Mouse (Mus musculus): ENCODE results near the gene Manba.
"Not testable (repeated sequence)": the region's sequence is repeated elsewhere in the genome, so short reads cannot be mapped to it uniquely, and the experiment has no call there.

Gene Manba

DNA sequence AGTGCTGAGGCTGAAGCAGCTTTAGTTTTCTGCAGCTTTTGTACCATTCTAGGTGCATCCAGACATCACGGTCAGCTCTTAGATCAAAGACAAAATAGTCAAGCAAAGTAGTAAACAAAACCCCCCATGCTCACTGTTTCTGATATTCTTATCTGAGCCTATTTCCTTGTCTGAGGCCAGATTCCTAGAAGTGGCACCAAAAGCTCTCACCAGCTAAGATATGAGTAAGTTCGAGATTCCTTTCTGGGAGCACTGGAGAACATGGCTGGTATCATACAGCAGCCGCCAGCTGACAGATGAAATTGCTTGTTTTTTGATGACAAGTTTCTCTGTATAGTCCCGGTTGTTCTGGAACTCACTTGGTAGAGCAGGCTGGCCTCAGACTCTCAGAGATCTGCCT is 2.4 kb downstream of the Manba start:
- no peak for DNase-seq (ENCODE audit: low spot score)

DNA sequence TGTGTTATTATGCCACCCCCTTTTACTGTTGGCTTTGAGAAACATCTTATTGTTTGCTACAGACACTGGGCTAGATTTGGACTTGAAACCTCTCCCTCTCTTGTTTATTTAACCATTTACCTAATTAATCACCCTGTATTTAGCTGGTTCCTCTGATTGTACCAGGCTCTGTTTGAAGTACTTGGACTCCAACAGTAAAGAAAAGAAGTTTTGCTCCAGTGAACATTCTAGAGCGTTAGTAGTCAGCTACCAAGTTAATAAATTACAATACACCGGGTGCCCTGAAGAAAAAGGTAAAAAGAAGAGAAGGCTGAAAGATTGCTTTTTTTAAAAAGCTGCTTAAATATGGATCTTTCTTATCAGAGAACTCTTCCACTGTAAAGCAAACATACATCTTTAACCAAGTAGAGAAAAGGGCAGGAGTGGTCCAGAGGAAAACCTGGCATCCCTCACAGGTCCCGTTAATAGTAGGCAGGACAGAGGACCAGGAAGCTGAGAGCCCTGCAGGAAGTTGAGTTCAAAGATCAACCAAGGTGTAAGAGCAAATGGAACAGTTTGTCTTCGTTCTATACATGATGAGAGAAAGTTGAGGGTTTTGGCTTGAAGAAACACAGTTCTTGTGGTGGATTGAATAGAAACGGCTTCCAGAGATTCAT is 4.6 kb downstream of the Manba start:
- DNase-seq (ENCODE audit: low spot score), result no peak

DNA sequence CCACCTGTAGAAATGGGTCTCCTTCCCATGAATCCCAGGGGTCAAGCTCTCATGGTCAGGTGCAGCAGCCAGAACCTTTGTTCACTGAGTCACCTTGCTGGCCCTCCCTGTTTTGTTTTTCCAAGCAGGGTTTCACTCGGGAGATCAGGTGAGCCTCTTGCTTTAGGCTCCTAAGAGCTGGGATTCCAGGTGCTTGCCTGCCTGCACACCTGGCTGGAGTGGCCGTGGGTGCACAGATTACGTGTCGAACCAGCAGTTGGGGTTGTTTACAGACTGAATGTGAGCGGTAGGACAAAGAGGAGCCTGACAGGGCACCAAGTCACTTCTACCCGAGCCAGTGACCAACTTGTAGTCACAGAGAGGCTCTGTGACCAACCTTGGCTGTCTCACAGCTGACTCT is 5.7 kb downstream of the Manba start:
- DNase-seq (ENCODE audit: low spot score), result no peak

DNA sequence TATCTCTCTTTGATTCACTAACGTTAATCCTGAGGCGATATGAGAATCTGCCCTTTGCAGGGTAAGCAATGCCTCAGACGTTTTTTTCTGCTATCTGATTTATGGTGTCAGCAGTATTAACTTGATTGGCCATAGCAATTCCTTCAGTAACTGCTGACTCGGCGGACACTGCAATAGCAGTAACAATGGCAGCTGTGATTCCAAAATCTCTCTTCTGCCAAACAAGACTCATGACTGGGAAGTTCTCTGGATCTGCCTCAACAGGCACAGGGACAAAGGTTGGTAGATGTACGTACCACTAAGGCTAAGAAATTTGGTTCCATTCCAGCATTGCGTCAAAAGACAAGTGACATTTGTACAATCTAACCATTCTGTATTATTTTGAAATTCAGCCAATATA is 7.9 kb downstream of the Manba start:
- not testable (repeated sequence) for DNase-seq (ENCODE audit: low spot score)

DNA sequence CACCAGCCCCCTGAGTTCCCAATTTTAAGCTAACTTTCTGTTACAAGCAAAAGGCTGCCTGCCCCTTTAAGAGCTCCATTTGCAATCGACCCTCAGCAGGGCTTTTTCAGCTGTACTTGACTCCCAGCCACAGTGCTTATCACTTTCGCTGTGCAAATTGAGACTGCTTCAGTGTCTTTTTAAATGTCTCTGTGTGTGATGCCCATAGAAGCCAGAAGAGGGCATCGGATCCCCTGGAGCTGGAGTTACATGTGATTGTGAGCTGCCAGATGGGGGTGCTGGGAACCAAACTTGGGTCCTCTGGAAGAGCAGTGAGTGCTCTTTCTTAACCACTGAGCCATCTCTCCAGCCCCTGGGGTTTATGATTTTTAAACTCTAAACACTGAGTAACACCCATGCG is 12.5 kb downstream of the Manba start:
- not testable (repeated sequence) for DNase-seq (ENCODE audit: low spot score)

DNA sequence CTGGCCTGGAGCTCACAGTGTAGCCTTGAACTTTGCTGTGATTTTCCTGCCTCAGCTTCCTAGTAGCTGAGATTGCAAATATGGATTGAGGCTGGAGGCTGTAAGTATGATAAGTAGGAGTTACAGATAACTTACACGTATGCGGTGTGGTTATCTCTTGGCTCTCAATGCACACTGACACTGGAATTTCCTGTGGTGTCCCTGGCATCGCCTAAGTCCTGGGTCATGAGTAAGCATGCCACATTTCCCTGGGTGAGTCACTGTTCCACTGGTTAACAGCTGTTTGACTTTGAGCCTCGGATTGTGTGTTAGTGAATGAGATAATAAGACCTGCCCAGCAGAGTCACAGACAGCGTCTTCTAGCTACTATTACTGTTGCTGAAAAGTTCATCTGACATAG is 13.5 kb downstream of the Manba start:
- no peak for DNase-seq (ENCODE audit: low spot score)

DNA sequence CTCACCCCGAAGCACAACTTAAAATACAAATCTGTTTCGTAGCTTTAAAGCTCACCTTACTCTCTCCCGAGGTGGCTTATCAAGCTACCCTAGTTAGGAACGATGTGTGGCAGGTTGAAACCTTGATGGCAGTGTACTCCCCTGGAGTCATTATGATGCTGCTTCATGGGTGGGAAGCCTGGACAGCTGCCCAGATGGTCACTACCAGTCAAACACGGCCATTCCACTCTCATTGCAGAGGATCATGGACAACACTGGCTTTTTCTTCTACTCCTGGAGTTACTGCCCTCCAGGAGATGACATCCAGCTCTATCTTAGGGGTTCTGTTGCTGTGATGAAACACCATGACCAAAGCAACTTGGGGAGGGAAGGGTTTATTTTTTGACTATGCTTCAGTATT is 17.7 kb downstream of the Manba start:
- DNase-seq (ENCODE audit: low spot score), result no peak

DNA sequence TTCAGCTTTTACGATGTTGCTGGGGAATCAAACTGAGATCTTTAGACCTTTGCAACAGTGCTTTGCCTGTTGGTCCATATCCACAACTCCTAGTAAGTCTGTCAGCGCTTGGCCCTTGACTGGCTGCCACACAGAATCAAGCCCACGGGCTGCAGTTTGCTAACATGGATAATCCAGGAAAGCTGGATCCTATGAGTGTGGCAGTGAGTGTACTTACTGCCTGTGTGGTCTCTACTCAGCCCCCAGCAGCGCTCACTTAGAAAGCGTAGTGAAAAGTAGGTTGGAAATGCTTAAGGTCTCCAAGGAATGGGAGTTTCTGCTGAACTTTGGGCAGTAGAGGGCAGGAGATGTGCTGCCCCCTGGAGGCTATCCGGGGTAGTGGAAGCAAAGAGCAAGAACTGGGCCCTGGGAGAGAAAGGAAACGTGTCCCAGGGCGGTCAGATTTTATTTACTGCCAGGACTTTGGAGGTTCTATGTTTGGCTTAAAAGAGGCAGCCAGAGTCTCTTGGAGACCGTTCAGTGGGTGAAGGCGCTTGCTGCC is 20.0 kb downstream of the Manba start:
- peak; percentile 64 for DNase-seq (ENCODE audit: low spot score)

DNA sequence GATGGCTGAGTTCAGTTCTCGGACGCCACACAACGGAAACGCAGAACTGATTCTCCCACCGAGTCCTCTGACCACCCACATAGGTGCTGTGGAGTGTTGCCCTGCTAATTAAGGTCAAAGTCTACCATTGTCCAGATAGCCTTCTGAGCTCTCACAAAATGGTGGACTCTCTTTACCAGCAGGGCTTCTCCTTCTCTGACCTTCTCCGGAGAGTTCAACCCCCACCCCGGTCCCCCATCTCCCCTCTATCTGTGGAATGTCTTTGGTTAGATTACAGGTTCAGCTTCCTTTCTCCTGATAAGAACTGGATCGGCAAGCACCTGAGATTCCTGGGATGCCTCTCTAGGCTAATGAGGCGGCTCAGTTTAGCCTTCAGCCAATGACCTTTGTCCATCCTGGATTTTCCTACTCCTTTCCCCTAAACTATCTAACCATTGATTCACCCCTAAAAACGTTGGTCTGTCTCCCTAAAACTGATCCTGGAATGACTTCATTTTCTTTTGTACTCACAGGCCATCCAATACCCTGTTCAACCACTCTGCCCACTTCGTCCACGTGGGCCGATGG is 20.6 kb downstream of the Manba start:
- no peak for DNase-seq (ENCODE audit: low spot score)

DNA sequence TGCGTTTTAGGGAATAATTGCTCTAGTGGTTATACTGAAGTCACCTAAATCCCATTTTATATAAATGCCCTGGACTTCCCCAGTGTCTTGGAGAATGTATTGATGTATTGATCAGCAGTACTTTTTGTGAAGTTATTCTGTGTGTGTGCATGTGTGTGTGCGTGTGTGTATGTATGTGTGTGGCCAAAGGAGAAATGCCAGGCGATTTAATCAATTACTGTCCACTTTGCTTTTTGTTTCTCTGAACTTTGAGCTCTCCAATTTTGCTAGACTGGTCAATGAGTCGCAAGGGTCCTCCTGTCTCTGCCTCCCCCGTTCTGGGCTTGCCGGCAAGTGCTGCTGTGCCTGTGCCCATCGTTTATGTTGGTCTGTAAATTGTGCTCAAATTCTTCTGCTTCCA is 22.1 kb downstream of the Manba start:
- no peak for DNase-seq (ENCODE audit: low spot score)

DNA sequence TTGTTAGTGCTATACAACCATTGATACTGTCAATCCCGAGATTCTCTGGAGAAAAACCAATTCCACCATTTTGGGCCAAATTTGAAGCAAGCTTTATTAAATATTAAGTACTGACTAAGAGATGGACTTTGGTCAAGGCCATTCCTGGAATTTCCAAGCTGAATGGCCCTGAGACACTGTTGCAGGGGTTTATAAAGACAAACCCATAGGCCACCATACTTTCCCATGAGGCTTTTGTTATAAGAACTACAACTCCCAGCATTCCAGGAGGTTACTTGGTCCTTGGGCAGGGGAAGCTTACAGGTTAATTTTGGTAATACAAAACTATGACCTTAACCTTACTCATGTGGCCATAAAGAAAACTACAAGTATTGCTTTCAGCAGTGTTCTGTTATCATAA is 22.8 kb downstream of the Manba start:
- DNase-seq (ENCODE audit: low spot score), result no peak

DNA sequence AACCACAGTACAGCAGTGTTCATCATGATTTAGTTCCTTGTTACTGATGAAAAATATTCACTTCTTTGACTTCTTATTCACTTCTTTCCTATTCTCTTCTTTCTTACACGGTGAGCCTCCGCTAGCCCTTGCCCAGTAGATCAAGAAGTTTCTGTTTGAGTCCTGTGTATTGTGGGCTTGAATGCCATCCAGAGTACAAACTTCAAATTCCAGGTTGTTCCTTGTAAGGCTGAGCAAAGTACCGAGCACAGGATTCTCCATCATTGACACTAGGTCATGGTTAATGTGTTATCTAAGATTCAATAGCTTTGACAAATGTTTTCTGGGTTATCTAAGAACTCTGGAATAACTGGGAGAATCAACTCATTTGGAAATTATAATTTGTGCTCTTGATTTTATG is 25.0 kb downstream of the Manba start:
- DNase-seq (ENCODE audit: low spot score), result no peak

DNA sequence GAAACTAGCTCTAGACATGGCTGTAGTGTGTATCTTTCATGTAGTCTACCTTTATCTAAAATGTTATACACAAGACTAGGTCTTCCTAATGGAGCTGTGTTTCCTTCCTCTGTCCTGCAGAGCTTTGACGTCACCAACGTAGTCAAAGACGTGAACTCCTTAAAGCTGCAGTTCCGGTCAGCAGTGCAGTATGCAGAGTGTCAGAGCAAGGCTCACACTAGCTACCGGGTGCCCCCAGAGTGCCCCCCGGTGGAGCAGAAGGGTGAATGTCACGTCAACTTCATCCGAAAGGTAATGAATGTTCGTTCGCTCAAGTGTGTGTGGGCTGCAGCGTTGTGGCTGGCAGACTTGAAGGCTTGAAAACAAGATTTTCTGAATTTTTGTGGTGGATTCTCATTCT is 26.3 kb downstream of the Manba start:
- no peak for DNase-seq (ENCODE audit: low spot score)

DNA sequence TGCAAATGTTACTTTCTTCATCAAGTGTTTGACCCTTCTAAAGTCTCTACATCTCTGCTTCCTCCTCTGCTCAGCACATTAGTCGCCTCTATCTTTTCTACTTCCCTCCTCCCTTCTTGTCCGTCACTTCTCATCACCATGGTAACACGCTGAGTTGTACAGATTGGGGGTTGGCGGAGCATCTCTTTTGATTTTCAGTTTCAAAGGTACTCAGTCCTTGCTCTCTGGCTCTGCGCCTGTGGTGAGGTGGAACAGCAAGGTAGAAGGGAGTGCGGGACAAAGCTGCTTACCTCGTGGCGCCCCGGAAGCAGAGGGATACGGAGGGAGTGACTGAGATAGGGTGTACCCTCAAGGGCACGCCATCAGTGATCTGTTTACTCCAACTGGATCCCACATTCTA is 27.9 kb downstream of the Manba start:
- no peak for DNase-seq (ENCODE audit: low spot score)

DNA sequence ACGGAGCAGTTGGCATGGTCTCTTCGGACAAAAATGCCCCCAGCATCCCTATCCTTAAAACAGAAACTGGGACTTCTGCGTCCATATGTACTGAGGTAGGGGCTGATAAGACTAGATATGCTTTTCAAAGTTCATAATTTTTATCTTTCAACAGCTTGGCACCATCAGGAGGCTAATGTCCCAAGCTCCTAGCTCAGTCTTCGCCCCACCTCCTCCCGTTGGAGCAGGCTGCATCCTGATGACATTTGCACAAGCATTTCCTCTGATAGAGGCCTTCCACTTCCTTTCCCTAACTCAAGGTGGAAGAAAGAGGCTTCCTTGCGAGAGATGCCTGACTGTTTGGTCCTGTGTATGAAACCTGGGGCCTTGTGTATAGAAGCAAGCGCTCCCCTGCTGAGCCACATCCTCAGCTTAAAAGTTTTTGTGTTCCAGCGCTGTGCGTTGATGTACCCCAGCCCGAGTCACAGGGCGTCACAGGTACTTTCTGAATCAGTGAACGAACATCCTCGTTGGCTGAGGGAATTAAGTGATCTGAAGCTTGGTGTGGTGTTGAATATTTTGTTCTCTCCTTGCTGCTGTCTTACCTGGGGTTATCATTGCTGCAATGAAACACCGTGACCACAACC is 28.5 kb downstream of the Manba start:
- no peak for DNase-seq (ENCODE audit: low spot score)

DNA sequence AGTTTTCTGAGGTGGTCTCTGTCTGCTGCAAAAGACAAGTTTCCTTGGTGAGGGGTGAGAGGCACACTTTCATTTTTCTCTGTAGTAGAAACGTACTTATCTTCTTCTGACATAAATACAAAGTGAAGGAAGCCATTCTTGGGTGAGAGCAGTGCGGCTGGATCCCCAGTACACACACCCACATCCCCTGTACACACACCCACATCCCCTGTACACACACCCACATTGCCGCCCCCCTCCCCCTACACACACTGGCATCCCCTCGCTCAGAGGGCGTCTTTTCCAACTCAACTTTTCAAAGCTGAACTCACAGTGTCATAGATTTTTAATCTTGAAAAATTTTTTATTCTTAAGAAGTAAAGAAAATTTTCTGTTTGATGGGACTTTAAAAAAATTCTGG is 29.8 kb downstream of the Manba start:
- DNase-seq (ENCODE audit: low spot score), result no peak

DNA sequence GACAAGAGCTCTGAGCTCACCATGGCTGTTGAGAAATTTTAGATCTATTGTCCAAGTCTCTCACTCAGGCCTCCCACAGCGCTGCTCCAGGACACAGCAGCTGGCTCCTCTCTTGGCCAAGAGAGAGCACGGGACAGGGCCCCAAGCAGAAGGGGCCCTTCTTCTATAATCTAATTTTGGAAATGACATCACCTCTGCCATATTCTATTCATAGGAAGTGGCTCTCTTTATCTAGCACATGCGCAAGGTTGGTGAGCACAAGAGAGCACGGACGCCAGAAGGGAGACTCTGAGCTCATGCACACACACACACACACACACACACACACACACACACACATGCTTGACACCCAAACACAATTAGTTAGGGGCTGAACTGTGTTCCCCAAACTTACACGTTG is 31.5 kb downstream of the Manba start:
- DNase-seq (ENCODE audit: low spot score), result peak; percentile 27

DNA sequence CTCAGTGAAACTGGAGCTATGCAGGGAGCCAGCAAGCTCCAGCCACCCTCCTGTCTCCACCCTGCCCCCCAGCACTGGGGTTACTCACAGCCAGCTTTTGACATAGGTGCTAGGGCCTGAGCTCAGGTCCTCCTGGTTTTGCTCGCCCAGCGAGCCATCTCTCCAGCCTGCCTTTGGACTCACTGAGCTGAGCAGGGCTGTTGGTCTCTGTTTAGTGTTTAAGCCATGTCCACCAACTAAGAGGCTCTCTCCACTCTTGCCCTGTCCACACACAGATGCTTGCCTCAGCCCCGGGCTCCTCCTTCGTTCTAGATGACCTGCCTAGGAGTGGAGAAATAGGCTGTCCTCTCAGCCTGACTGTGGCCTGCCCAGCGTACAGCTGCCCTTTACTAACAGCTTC is 33.5 kb downstream of the Manba start:
- no peak for DNase-seq (ENCODE audit: low spot score)

DNA sequence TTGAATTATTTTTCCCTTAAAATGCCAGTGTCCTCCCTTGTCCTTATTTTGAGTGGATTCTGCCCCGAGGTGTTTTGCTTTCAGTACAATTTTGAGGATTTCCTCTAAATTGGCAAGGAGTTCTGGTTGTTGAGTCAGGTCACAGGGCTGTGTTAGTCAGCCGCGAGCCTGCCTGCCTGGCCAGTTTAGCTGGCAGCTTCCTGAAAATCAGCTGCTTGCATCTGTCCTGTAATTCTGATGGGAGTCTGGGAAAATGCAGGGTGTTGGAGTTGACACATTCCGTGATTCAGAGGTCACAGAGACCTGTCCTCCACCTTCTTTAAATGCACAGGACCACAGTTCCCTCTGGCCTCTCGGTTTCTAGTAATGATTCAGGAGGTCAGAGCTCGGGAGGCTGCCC is 34.2 kb downstream of the Manba start:
- DNase-seq (ENCODE audit: low spot score), result no peak

DNA sequence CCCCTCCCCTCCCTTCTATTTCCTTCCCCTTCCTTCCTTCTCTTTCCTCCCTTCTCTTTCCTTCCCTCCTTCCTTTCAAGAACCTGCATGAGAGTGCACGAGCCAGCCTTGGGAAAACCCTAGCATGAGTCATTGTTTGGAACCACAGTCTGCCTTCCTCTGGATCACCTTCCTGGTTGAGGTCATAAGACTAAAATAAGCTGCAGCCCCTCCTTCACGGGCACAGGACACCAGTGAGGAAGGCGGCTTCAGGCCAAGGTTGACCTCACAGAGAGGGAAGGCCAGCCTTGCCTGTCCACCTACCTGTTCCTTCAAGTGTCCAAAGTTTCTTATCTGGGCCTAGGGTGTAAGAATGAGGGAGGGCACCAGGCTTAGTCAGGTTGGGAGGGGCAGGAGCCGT is 36.6 kb downstream of the Manba start:
- no peak for DNase-seq (ENCODE audit: low spot score)

DNA sequence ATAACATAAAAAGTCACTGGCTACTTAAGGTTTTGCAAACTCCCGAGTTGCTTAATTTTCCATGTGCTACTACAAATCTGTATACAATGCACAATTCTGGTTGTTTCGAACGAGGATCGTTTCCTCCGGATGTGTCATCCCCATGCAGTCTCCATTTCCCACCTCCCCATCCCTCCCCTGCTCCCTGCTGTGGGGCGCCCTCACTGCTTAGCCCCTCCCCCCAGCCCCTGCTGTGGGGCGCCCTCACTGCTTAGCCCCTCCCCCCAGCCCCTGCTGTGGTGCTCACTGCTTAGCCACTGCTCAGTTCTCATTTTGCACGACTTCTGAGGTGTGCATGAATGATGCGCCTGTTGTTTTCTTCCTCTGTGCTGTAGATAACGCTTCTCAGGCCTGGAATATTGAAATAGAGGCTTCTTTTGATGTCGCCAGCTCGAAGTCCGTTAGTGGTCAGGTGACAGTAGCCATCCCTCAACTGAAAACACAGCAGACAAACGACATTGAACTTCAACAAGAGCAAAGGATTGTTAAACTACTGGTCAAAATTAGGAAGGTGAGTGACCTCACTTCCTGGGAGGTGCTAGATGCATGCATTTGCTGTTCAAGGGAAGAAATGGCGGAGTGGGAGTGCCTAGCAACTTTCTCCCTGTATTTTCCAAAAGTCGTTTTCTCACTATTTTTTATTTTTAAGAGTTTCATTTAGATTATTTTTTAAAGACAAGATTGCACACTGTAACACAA is 37.4 kb downstream of the Manba start:
- DNase-seq (ENCODE audit: low spot score), result no peak

DNA sequence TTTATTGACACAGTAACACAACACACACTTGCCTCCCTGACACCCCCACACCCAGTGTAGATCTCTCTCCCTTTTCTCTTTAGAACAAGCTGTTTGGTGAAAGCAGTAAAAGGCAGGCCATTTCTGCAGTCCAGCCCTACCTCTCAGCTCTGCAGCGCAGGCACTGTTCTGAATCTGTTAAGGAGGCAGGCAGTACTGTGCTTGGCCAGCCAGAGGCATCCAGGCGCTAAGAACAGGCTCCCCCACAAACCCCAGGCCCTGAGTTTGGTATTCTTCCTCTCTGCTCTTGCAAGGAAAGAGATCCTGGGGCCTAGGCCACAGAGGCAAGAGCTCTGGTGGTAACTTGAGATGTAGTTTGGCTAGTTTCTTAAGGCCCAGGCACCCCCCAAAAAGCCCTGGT is 39.5 kb downstream of the Manba start:
- not testable (repeated sequence) for DNase-seq (ENCODE audit: low spot score)

DNA sequence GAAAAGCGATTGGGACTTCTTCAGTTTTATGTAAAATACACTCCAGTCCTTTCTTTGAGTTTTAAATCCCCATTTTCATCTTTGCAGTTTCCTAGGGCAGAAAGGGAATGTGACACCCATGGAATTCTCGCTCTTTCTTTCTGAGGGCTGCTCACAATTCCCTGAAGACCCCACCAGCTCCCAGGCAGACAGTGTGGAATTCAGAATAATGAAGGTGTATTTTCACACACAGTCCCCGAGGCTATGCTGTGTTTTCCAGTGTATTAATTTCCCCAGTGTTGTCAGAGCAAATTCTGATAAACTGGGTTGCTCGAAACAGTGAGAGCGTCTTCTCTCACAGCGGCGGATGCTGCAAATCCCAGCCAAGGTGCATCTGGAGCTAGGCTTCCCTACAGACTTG is 44.3 kb downstream of the Manba start:
- DNase-seq (ENCODE audit: low spot score), result no peak
